Mouse (Mus musculus) olfactory bulb, adult 2 months (tissue): Measurements from ENCODE around the gene Selplg. TPM values are rescaled to one million over a fixed set of nuclear protein-coding genes. Genes with fewer than 3 reads are reported as not detected.

Experiments used
- H3K27ac ChIP-seq: fragments of 200-500 bp; 2 replicates; pipeline ENCODE4 v1.5.1; 2012; ENCODE audit warnings: low read depth, low read length; ENCODE audit not compliant: insufficient read depth
- H3K4me1 ChIP-seq: fragments of 200-500 bp; 2 replicates; pipeline ENCODE4 v1.6.1; 2012; ENCODE audit warnings: low read length; ENCODE audit not compliant: control insufficient read depth, insufficient read depth
- H3K4me3 ChIP-seq: fragments of 200-500 bp; 2 replicates; pipeline ENCODE4 v1.5.1; 2012; ENCODE audit warnings: mild to moderate bottlenecking, low read depth, low read length, moderate library complexity; ENCODE audit not compliant: insufficient read depth
- CTCF ChIP-seq: fragments of 200-500 bp; IDR thresholded peaks from 2 replicates; pipeline ENCODE4 v1.5.1; 2012; ENCODE audit warnings: low read depth, mild to moderate bottlenecking, low read length, moderate library complexity; ENCODE audit not compliant: insufficient read depth
- POLR2A ChIP-seq: fragments of 200-500 bp; IDR thresholded peaks from 2 replicates; pipeline ENCODE4 v1.6.1; 2012; ENCODE audit warnings: mild to moderate bottlenecking, low read depth, low read length, moderate library complexity; ENCODE audit not compliant: insufficient read depth
- WGBS: fragments of 180-500 bp; shearing (Covaris S2); methylation state at CpG from one replicate; pipeline ENCODE4 v1.1.7; 2018; 5-methylcytosine and 5-hydroxymethylcytosine counted together
- polyA plus RNA-seq: library from polyadenylated mRNA; stranded (reverse); fragments of >200 nt; gene quantifications from 2 replicates; pipeline ENCODE4 v1.2.4, GENCODE M21; 2012; ENCODE audit warnings: low replicate concordance; ENCODE audit not compliant: missing spikeins, insufficient read depth, insufficient read length

Gene Selplg
- polyA plus RNA-seq, 1 experiment, result not detected

GRCm38 (mm10) chr5:113772905-113773519 lies 59.4 kb downstream of the Selplg start:
- 1% methylated on average over 38 of the region's 38 CpGs for WGBS

GRCm38 (mm10) chr5:113772450-113772895 lies 60.0 kb downstream of the Selplg start, which contains the start of the genes Sart3 and Iscu:
Sart3 (minus strand) TSS chr5:113772510.
Iscu (plus strand) TSS chr5:113772748.
- peak; percentile 78 for TF ChIP-seq POLR2A
- no peak for TF ChIP-seq CTCF
- under 1% methylated on average over 49 of the region's 49 CpGs for WGBS
- peaks cover 18% of the 10 kb centered on the region for H3K4me1 ChIP-seq
- peak within 1 kb of the TSS; percentile 98 for H3K27ac ChIP-seq
- H3K4me3 ChIP-seq, result peak within 1 kb of the TSS; percentile 92

More at GRCm38 (mm10) chr5:113772905-113773519, 59.4 kb downstream of the Selplg start:
- Histone ChIP-seq H3K4me3 (peak overlapping the region; percentile 92), H3K27ac (no peak overlapping the region), H3K4me1 (peaks cover 18% of the 10 kb centered on the region)
- no peak for TF ChIP-seq CTCF
- no peak for TF ChIP-seq POLR2A

GRCm38 (mm10) chr5:113771213-113772162 lies 61.0 kb downstream of the Selplg start:
- no peak for TF ChIP-seq CTCF
- peak; percentile 47; the same call in 1 of the 2 replicates for TF ChIP-seq POLR2A
- under 1% methylated on average over 97 of the region's 97 CpGs for whole genome bisulfite sequencing
- peak overlapping the region; percentile 84 for H3K4me3 ChIP-seq
- peak overlapping the region; percentile 98 for H3K27ac ChIP-seq
- H3K4me1 ChIP-seq, result peaks cover 18% of the 10 kb centered on the region

- no peak for TF ChIP-seq POLR2A
- TF ChIP-seq CTCF, result no peak
- Histone ChIP-seq H3K27ac (no peak overlapping the region), H3K4me1 (peaks cover 20% of the 10 kb centered on the region), H3K4me3 (no peak overlapping the region)
- WGBS, result 83% methylated on average over 8 of the region's 8 CpGs
These were observed 63.6 kb downstream of the Selplg start for GRCm38 (mm10) chr5:113768806-113769205.

Other genes starting within 250 kb of the Selplg start
- not detected in 2 replicates for gene Cmklr1, start 182.2 kb downstream of the Selplg start, polyA plus RNA-seq
- not detected in 2 replicates for gene 1700069L16Rik, start 107.9 kb downstream of the Selplg start, polyA plus RNA-seq
- gene Ficd, start 96.8 kb downstream of the Selplg start, polyA plus RNA-seq, result not detected in 2 replicates
- gene Sart3, start 60.1 kb downstream of the Selplg start, polyA plus RNA-seq, result not detected in 2 replicates
- gene Iscu, start 59.9 kb downstream of the Selplg start, polyA plus RNA-seq, result not detected in 2 replicates
- not detected in 2 replicates for gene Tmem119, start 32.1 kb downstream of the Selplg start, polyA plus RNA-seq
- not detected in 2 replicates for gene Coro1c, start 76.1 kb upstream of the Selplg start, polyA plus RNA-seq
- not detected in 2 replicates for gene Ssh1, start 161.2 kb upstream of the Selplg start, polyA plus RNA-seq
- gene Dao, start 171.1 kb upstream of the Selplg start, polyA plus RNA-seq, result not detected in 2 replicates
- gene Usp30, start 232.8 kb upstream of the Selplg start, polyA plus RNA-seq, result not detected in 2 replicates